ENCODE assay signal across 10 mouse cellular contexts in genomic region chr12:3917668-3918341, GRCm38 (mm10). TPM values are rescaled to one million over a fixed set of nuclear protein-coding genes. Genes with fewer than 3 reads are reported as not detected.
DNase-seq lines count a peak whose midpoint lies in the region; ATAC-seq and TF ChIP-seq lines count a peak whose summit lies in the region.
"Had no signal": no experiment of that assay in that cellular context is flagged by ENCODE, and none has a peak within 500 bp of the region (broad histone marks: within the 10 kb centered on the region; RNA-seq: fewer than 3 reads in every experiment).

No protein-coding gene starts in this region.

- no peak overlapping the region for H3K4me2 ChIP-seq in forebrain, embryonic 11.5 days (ENCODE audit: low read depth, low read length, severe bottlenecking)
- H3K4me2 ChIP-seq in lung, embryonic 15.5 days: no peak overlapping the region
- H3K4me2 ChIP-seq in hindbrain, embryonic 16.5 days (ENCODE audit: low read length): no peak overlapping the region
- 0 out of 2 replicates have a peak overlapping the region, but pooled peaks have one; percentile 1 for H3K4me2 ChIP-seq in neural tube, embryonic 12.5 days (replicated peaks)
- H3K4me2 ChIP-seq: liver, embryonic 12.5 days had no signal

- DNase-seq in forebrain, embryonic 11.5 days (ENCODE audit: low spot score): no peak
- no peak for DNase-seq in forebrain, embryonic 10.5 days (ENCODE audit: extremely low spot score, low spot score)
- no peak for DNase-seq in lung, adult 18-20 months
- DNase-seq in layer of hippocampus, adult 2 months (ENCODE audit: low spot score in 2 of 2): no peak
- no peak for DNase-seq in layer of hippocampus, adult 18-20 months (ENCODE audit: low spot score in 2 of 2)
- DNase-seq: kidney, postnatal 10 days had no signal

- peaks cover 7% of the 10 kb centered on the region; the same call in 1 of the 2 replicates for H3K4me1 ChIP-seq in forebrain, embryonic 11.5 days (replicated peaks; ENCODE audit: control insufficient read depth, insufficient read depth, low read length)
- peaks cover 27% of the 10 kb centered on the region for H3K4me1 ChIP-seq in forebrain, embryonic 10.5 days
- peaks cover 13% of the 10 kb centered on the region; the same call in 1 of the 2 replicates for H3K4me1 ChIP-seq in lung, embryonic 15.5 days
- H3K4me1 ChIP-seq in hindbrain, embryonic 16.5 days (ENCODE audit: control insufficient read depth, insufficient read depth, low read depth, low read length): peaks cover 4% of the 10 kb centered on the region; the same call in 1 of the 2 replicates
- H3K4me1 ChIP-seq in neural tube, embryonic 12.5 days: peaks cover 9% of the 10 kb centered on the region

- 26% methylated on average over 14 of the region's 14 CpGs for WGBS in forebrain, embryonic 11.5 days
- 25% methylated on average over 14 of the region's 14 CpGs for WGBS in forebrain, embryonic 10.5 days
- 27% methylated on average over 14 of the region's 14 CpGs for WGBS in lung, embryonic 15.5 days
- 19% methylated on average over 14 of the region's 14 CpGs for WGBS in hindbrain, embryonic 16.5 days
- WGBS in neural tube, embryonic 12.5 days: 23% methylated on average over 14 of the region's 14 CpGs

- H3K4me3 ChIP-seq in forebrain, embryonic 11.5 days (ENCODE audit: low read depth, low read length): no peak overlapping the region
- H3K4me3 ChIP-seq in forebrain, embryonic 10.5 days: no peak overlapping the region
- no peak overlapping the region for H3K4me3 ChIP-seq in lung, embryonic 15.5 days
- no peak overlapping the region for H3K4me3 ChIP-seq in hindbrain, embryonic 16.5 days (ENCODE audit: low read length)
- no peak overlapping the region for H3K4me3 ChIP-seq in neural tube, embryonic 12.5 days
- no peak overlapping the region for H3K4me3 ChIP-seq in layer of hippocampus, adult 2 months
- H3K4me3 ChIP-seq: liver, embryonic 12.5 days had no signal

- H3K9ac ChIP-seq in forebrain, embryonic 11.5 days (ENCODE audit: low read length): no peak overlapping the region
- H3K9ac ChIP-seq in lung, embryonic 15.5 days: no peak overlapping the region
- H3K9ac ChIP-seq in hindbrain, embryonic 16.5 days (ENCODE audit: low read depth, low read length): no peak overlapping the region
- H3K9ac ChIP-seq in neural tube, embryonic 12.5 days: no peak overlapping the region
- H3K9ac ChIP-seq: liver, embryonic 12.5 days had no signal

- H3K9me3 ChIP-seq in forebrain, embryonic 11.5 days (ENCODE audit: control insufficient read depth, low read length): no peaks in the 10 kb centered on the region
- no peaks in the 10 kb centered on the region for H3K9me3 ChIP-seq in forebrain, embryonic 10.5 days
- no peaks in the 10 kb centered on the region for H3K9me3 ChIP-seq in lung, embryonic 15.5 days
- no peaks in the 10 kb centered on the region for H3K9me3 ChIP-seq in hindbrain, embryonic 16.5 days (ENCODE audit: control insufficient read depth, low read length)
- H3K9me3 ChIP-seq in neural tube, embryonic 12.5 days: no peaks in the 10 kb centered on the region
- H3K9me3 ChIP-seq: liver, embryonic 12.5 days had no signal

- ATAC-seq in forebrain, embryonic 11.5 days (replicated peaks; ENCODE audit: low FRiP score): peak; percentile 44; the same call in 1 of the 2 replicates
- 0 out of 2 replicates have a peak, but pooled peaks have one; percentile 16 for ATAC-seq in lung, embryonic 15.5 days (ENCODE audit: borderline replicate concordance, extremely low read depth, low FRiP score, low TSS enrichment)
- ATAC-seq in hindbrain, embryonic 16.5 days: peak; percentile 48
- ATAC-seq in neural tube, embryonic 12.5 days (ENCODE audit: low FRiP score, low read depth): peak; percentile 57
- ATAC-seq: liver, embryonic 12.5 days had no signal

- H3K27ac ChIP-seq in forebrain, embryonic 11.5 days (ENCODE audit: low read depth, low read length): no peak overlapping the region
- H3K27ac ChIP-seq in forebrain, embryonic 10.5 days: no peak overlapping the region
- no peak overlapping the region for H3K27ac ChIP-seq in lung, embryonic 15.5 days
- no peak overlapping the region for H3K27ac ChIP-seq in hindbrain, embryonic 16.5 days (ENCODE audit: low read depth, low read length)
- H3K27ac ChIP-seq in neural tube, embryonic 12.5 days: no peak overlapping the region
- H3K27ac ChIP-seq in layer of hippocampus, adult 2 months: no peak overlapping the region
- H3K27ac ChIP-seq: liver, embryonic 12.5 days had no signal

- H3K36me3 ChIP-seq in forebrain, embryonic 11.5 days (ENCODE audit: control insufficient read depth, insufficient read depth, low read length): no peaks in the 10 kb centered on the region
- H3K36me3 ChIP-seq in forebrain, embryonic 10.5 days (replicated peaks): peaks cover 2% of the 10 kb centered on the region; the same call in 1 of the 2 replicates
- peaks cover 4% of the 10 kb centered on the region; the same call in 1 of the 2 replicates for H3K36me3 ChIP-seq in lung, embryonic 15.5 days
- no peaks in the 10 kb centered on the region for H3K36me3 ChIP-seq in hindbrain, embryonic 16.5 days (ENCODE audit: control insufficient read depth, insufficient read depth, low read length)
- H3K36me3 ChIP-seq in neural tube, embryonic 12.5 days: no peaks in the 10 kb centered on the region
- H3K36me3 ChIP-seq: liver, embryonic 12.5 days had no signal

- H3K27me3 ChIP-seq in forebrain, embryonic 11.5 days (ENCODE audit: control insufficient read depth, insufficient read depth, low read length): no peaks in the 10 kb centered on the region
- no peaks in the 10 kb centered on the region for H3K27me3 ChIP-seq in forebrain, embryonic 10.5 days (ENCODE audit: poor library complexity, severe bottlenecking)
- H3K27me3 ChIP-seq in lung, embryonic 15.5 days: no peaks in the 10 kb centered on the region
- no peaks in the 10 kb centered on the region for H3K27me3 ChIP-seq in hindbrain, embryonic 16.5 days (replicated peaks; ENCODE audit: control insufficient read depth, insufficient read depth, low read length)
- H3K27me3 ChIP-seq in neural tube, embryonic 12.5 days (replicated peaks): no peaks in the 10 kb centered on the region
- H3K27me3 ChIP-seq: liver, embryonic 12.5 days had no signal

- TF ChIP-seq CTCF in layer of hippocampus, adult 2 months (conservative IDR thresholded peaks at IDR 0.05): no peak

RNA-seq across cellular contexts. Expression of gene Pomc, which starts 36.9 kb away (rescaled TPM):
- 6.4 and 7.0 TPM in 2 replicates for polyA plus RNA-seq in forebrain, embryonic 11.5 days (2014; fragmentation: Nextera tagmentation; extraction: Ambion mirVana)
- 6.1 and 9.1 TPM in 2 replicates for polyA plus RNA-seq in forebrain, embryonic 10.5 days (2016; fragmentation: Nextera tagmentation; extraction: Ambion mirVana)
- 3.1 and 3.2 TPM in 2 replicates for polyA plus RNA-seq in lung, embryonic 15.5 days (2015; fragmentation: Nextera tagmentation; extraction: Ambion mirVana)
- polyA plus RNA-seq in hindbrain, embryonic 16.5 days (2015; fragmentation: Nextera tagmentation; extraction: Ambion mirVana): 3.4 and 3.9 TPM in 2 replicates
- 5.5 and 6.6 TPM in 2 replicates for polyA plus RNA-seq in neural tube, embryonic 12.5 days (2016; fragmentation: Nextera tagmentation; extraction: Ambion mirVana)
- total RNA-seq in layer of hippocampus, adult 2 months (2021): 1 to 10 TPM; 1.7 to 3.1 TPM
- 1 to 10 TPM; 2.3 to 2.4 TPM for total RNA-seq in layer of hippocampus, adult 18-20 months (2021)
